Mouse (Mus musculus) intestine, postnatal 0 days (tissue): ENCODE measurements around the gene Rpl22. TPM values are rescaled to one million over a fixed set of nuclear protein-coding genes. Genes with fewer than 3 reads are reported as not detected.

Source experiments
- ATAC-seq: fragments of 200-750 bp; cut with Nextera tagmentation; 2 replicates; pipeline ENCODE4 v1.8.0; 2017; ENCODE audit warnings: mild to moderate bottlenecking, moderate TSS enrichment, moderate library complexity
- H3K27ac ChIP-seq: fragments of 300-500 bp; sonication (generic); 2 replicates; pipeline ENCODE4 v1.5.1; 2014; ENCODE audit warnings: mild to moderate bottlenecking, low read depth, low read length, moderate library complexity
- H3K27me3 ChIP-seq: fragments of 300-500 bp; sonication (generic); replicated peaks from 2 replicates; pipeline ENCODE4 v1.6.1; 2014; ENCODE audit warnings: low read length, mixed read lengths; ENCODE audit not compliant: control insufficient read depth, insufficient read depth
- H3K36me3 ChIP-seq: fragments of 300-500 bp; sonication (generic); 2 replicates; pipeline ENCODE4 v1.6.1; 2014; ENCODE audit warnings: mild to moderate bottlenecking, moderate library complexity; ENCODE audit not compliant: control insufficient read depth, insufficient read depth
- H3K4me1 ChIP-seq: fragments of 300-500 bp; sonication (generic); replicated peaks from 2 replicates; pipeline ENCODE4 v1.6.1; 2014; ENCODE audit warnings: antibody characterized with exemption, low read length, mixed read lengths; ENCODE audit not compliant: control insufficient read depth, insufficient read depth
- H3K4me2 ChIP-seq: fragments of 300-500 bp; sonication (generic); replicated peaks from 2 replicates; pipeline ENCODE4 v1.6.1; 2014; ENCODE audit warnings: low read depth, mild to moderate bottlenecking, moderate library complexity
- H3K4me3 ChIP-seq: fragments of 300-500 bp; sonication (generic); 2 replicates; pipeline ENCODE4 v1.5.1; 2014; ENCODE audit warnings: low read depth, low read length
- H3K9ac ChIP-seq: fragments of 300-500 bp; sonication (generic); 2 replicates; pipeline ENCODE4 v1.6.1; 2014; ENCODE audit warnings: mild to moderate bottlenecking, low read depth, low read length
- H3K9me3 ChIP-seq: fragments of 300-500 bp; sonication (generic); 2 replicates; pipeline ENCODE4 v1.6.1; 2016; ENCODE audit warnings: mixed run types; ENCODE audit not compliant: control insufficient read depth
- CTCF ChIP-seq: sonication (generic); IDR thresholded peaks from 2 replicates; pipeline ENCODE4 v1.5.1; 2016; ENCODE audit warnings: low read depth, mild to moderate bottlenecking, control low read depth, antibody characterized with exemption, moderate library complexity
- WGBS: fragments of 180-500 bp; shearing (Covaris S2); extraction: QIAGEN DNeasy Blood & Tissue Kit; methylation state at CpG from one replicate; pipeline ENCODE4 v1.1.7; 2014; 5-methylcytosine and 5-hydroxymethylcytosine counted together
- polyA plus RNA-seq: library from polyadenylated mRNA; unstranded; fragments of >200 nt; fragmentation: Nextera tagmentation; extraction: Ambion mirVana; gene quantifications from 2 replicates; pipeline ENCODE4 v1.2.1, GENCODE M21; 2015

Gene Rpl22
- polyA plus RNA-seq, 1 experiment from 2014 or later = 281 TPM

GRCm38 (mm10) chr4:152326543-152326942, 1.0 kb downstream of the Rpl22 start:
- Histone ChIP-seq H3K27me3 (no peaks in the 10 kb centered on the region), H3K36me3 (peaks cover 28% of the 10 kb centered on the region), H3K9ac (peak overlapping the region; percentile 77), H3K4me3 (peak overlapping the region; percentile 78), H3K4me2 (peak overlapping the region; percentile 88), H3K4me1 (peaks cover 4% of the 10 kb centered on the region), H3K9me3 (no peaks in the 10 kb centered on the region), H3K27ac (no peak overlapping the region)
- TF ChIP-seq CTCF = no peak
- 2% methylated on average over 11 of the region's 11 CpGs for WGBS
- ATAC-seq = no peak

DNA sequence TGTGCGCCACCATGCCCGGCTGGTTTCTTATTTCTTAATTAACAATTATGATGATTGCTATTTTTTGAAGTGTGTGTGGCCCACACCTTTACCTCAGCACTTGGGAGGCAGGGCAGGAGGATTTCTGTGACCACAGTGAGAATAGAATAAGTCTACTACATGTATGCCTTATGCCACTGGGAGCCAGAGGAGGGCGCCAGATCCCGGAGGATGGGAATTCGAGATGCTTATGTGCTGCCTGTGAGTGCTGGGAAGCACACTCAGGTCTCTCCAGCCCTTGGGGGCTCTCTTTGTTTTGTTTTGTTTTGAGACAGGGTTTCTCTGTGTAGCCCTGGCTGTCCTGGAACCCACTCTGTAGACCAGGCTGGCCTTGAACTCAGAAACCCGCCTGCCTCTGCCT, 3.1 kb downstream of the Rpl22 start:
- no peak overlapping the region for H3K4me2 ChIP-seq
- H3K9ac ChIP-seq = no peak overlapping the region
- no peak for ATAC-seq
- no peaks in the 10 kb centered on the region for H3K27me3 ChIP-seq
- H3K36me3 ChIP-seq = peaks cover 48% of the 10 kb centered on the region
- H3K9me3 ChIP-seq = no peaks in the 10 kb centered on the region
- 79% methylated on average over 6 of the region's 6 CpGs for WGBS
- H3K4me3 ChIP-seq = no peak overlapping the region
- H3K4me1 ChIP-seq = peaks cover 4% of the 10 kb centered on the region
- H3K27ac ChIP-seq = no peak overlapping the region
- TF ChIP-seq CTCF = peak; percentile 69

DNA sequence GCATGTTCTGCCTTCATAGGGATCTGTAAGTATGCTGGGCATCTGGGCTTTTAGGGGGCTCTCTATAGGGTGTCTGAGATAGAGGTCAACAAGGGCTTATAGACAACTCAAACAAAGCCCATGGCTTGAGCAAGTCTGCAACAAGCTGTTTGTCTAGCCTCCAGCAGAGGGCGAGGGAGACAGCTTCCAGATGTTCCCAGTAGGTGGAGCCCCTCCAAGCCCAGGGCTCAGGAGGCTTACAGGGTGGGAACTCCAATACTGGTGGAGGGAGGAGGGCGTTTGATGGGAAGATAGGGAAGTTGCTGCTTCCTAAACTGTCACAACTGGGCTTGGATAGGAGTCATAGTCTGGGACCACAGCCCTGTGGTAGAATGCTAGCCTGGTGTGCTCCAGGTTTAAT, 7.4 kb downstream of the Rpl22 start:
- WGBS = 21% methylated on average over 2 of the region's 2 CpGs

DNA sequence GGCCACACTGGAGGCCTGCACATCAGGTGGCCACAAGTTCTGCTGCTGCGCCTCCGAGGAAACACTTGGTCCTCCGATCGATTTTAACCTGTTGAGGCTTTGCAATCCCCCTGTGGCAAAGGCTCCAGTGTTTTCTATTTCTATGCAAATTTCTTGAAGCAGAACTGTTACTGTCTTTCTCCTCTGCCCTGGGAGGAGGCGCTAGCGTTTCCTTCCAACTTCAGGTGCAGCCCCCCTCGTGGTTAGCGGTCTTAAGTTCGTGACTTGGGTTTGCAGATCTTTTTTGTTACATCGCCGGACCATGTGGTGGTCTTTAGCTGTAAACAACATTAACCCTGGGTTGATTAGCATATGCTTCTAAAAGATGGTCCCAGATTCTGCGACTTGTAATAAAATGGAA, 8.0 kb downstream of the Rpl22 start:
- Histone ChIP-seq H3K36me3 (peaks cover 61% of the 10 kb centered on the region), H3K4me3 (no peak overlapping the region), H3K27me3 (peaks cover 15% of the 10 kb centered on the region), H3K4me1 (no peaks in the 10 kb centered on the region; the same call in 1 of the 2 replicates), H3K4me2 (no peak overlapping the region), H3K9me3 (no peaks in the 10 kb centered on the region), H3K27ac (no peak overlapping the region), H3K9ac (no peak overlapping the region)
- WGBS = 95% methylated on average over 12 of the region's 12 CpGs
- no peak for ATAC-seq
- TF ChIP-seq CTCF = no peak

More for the DNA sequence above, 7.4 kb downstream of the Rpl22 start:
- Histone ChIP-seq H3K4me1 (no peaks in the 10 kb centered on the region), H3K27ac (no peak overlapping the region), H3K4me3 (no peak overlapping the region), H3K9me3 (no peaks in the 10 kb centered on the region), H3K36me3 (peaks cover 61% of the 10 kb centered on the region), H3K4me2 (no peak overlapping the region), H3K9ac (no peak overlapping the region), H3K27me3 (peaks cover 9% of the 10 kb centered on the region)
- peak; percentile 99 for TF ChIP-seq CTCF
- 0 out of 2 replicates have a peak, but pooled peaks have one; percentile 15 for ATAC-seq

GRCm38 (mm10) chr4:152337772-152338171, 12.2 kb downstream of the Rpl22 start:
- Histone ChIP-seq H3K4me3 (no peak overlapping the region), H3K27me3 (peaks cover 42% of the 10 kb centered on the region), H3K4me1 (no peaks in the 10 kb centered on the region; the same call in 1 of the 2 replicates), H3K27ac (no peak overlapping the region), H3K4me2 (no peak overlapping the region), H3K9ac (no peak overlapping the region), H3K9me3 (no peaks in the 10 kb centered on the region), H3K36me3 (peaks cover 22% of the 10 kb centered on the region)
- no peak for ATAC-seq
- no peak for TF ChIP-seq CTCF
- 32% methylated on average over 6 of the region's 6 CpGs for WGBS

- Histone ChIP-seq H3K4me1 (no peaks in the 10 kb centered on the region; the same call in 1 of the 2 replicates), H3K27me3 (peaks cover 43% of the 10 kb centered on the region), H3K27ac (no peak within 1 kb of the TSS), H3K9ac (peak within 1 kb of the TSS; percentile 22; the same call in 1 of the 2 replicates), H3K4me3 (peak within 1 kb of the TSS; percentile 45), H3K36me3 (peaks cover 13% of the 10 kb centered on the region), H3K9me3 (no peaks in the 10 kb centered on the region), H3K4me2 (peak within 1 kb of the TSS; percentile 77)
- WGBS = under 1% methylated on average over 71 of the region's 120 CpGs
- TF ChIP-seq CTCF = no peak
- no peak; the same call in 1 of the 2 replicates for ATAC-seq
These were observed 13.1 kb downstream of the Rpl22 start, which contains the start of gene Chd5 for GRCm38 (mm10) chr4:152338419-152339292. Gene Chd5, plus strand, starts transcription at chr4:152338651.
